Mouse (Mus musculus) megakaryocyte, embryonic 14.5 days (primary cell): Measurements from ENCODE around the gene Pipox.

Experiments
- FLI1 ChIP-seq: IDR thresholded peaks from 2 replicates; pipeline ENCODE4 v1.6.1; 2012; ENCODE audit warnings: low read length, inconsistent platforms, mixed read lengths
- GATA1 ChIP-seq: IDR thresholded peaks from 3 replicates; pipeline ENCODE4 v1.6.1; 2012; ENCODE audit warnings: mixed read lengths, low read length, inconsistent platforms, borderline replicate concordance

GRCm38 (mm10) chr11:77900187-77900586, 6.3 kb upstream of the Pipox start:
- TF ChIP-seq GATA1 (no peak), FLI1 (no peak)
